Mouse (Mus musculus): ENCODE results near the gene Rabif. TPM values are rescaled to one million over a fixed set of nuclear protein-coding genes. Genes with fewer than 3 reads are reported as not detected.
A peak's percentile ranks its signal among the peaks of the same experiment; 100 is the strongest.
"Not testable (repeated sequence)": the region's sequence is repeated elsewhere in the genome, so short reads cannot be mapped to it uniquely, and the experiment has no call there.

Rabif gene
- total RNA-seq, 2 experiments from 2014 or later = 30.1 to 32.3 TPM

- intact Hi-C loops (cut with DNase I) = no loop called here
- DNase-seq (ENCODE audit: low spot score in 2 of 2) = no peak
These were observed 15.6 kb downstream of the Rabif start for GRCm38 (mm10) chr1:134510018-134510417.

GRCm38 (mm10) chr1:134512183-134512582, 17.7 kb downstream of the Rabif start:
- intact Hi-C loops (cut with DNase I) = no loop called here
- DNase-seq (ENCODE audit: low spot score in 2 of 2) = no peak

- intact Hi-C loops (cut with DNase I) = no loop called here
- DNase-seq (ENCODE audit: low spot score in 2 of 2) = no peak
These were observed 18.1 kb downstream of the Rabif start for GRCm38 (mm10) chr1:134512584-134512983.

GRCm38 (mm10) chr1:134513312-134513860, 18.9 kb downstream of the Rabif start:
- intact Hi-C loops (cut with DNase I) = no loop called here
- DNase-seq (ENCODE audit: low spot score in 2 of 2) = no peak

GRCm38 (mm10) chr1:134513876-134514590, 19.6 kb downstream of the Rabif start:
- intact Hi-C loops (cut with DNase I) = no loop called here

GRCm38 (mm10) chr1:134515891-134516290, 21.4 kb downstream of the Rabif start:
- no peak for DNase-seq (ENCODE audit: low spot score in 2 of 2)
- intact Hi-C loops (cut with DNase I) = loop anchor here (5.0 kb wide), 1 partner anchor 81 kb away; no protein-coding TSS in a partner anchor

More at GRCm38 (mm10) chr1:134513876-134514590, 19.6 kb downstream of the Rabif start:
- no peak for DNase-seq (ENCODE audit: low spot score in 2 of 2)

GRCm38 (mm10) chr1:134516491-134517198, 22.2 kb downstream of the Rabif start:
- intact Hi-C loops (cut with DNase I) = loop anchor here (5.0 kb wide), 1 partner anchor 81 kb away; no protein-coding TSS in a partner anchor
- DNase-seq (ENCODE audit: low spot score in 2 of 2) = no peak

GRCm38 (mm10) chr1:134517841-134518240, 23.4 kb downstream of the Rabif start:
- DNase-seq (ENCODE audit: low spot score in 2 of 2) = not testable (repeated sequence)
- intact Hi-C loops (cut with DNase I) = loop anchor here (5.0 kb wide), 1 partner anchor 79 kb away; no protein-coding TSS in a partner anchor

GRCm38 (mm10) chr1:134518677-134519076, 24.2 kb downstream of the Rabif start:
- intact Hi-C loops (cut with DNase I) = loop anchor here (5.0 kb wide), 1 partner anchor 79 kb away; no protein-coding TSS in a partner anchor
- DNase-seq (ENCODE audit: low spot score in 2 of 2) = peak; percentile 84 to 91

GRCm38 (mm10) chr1:134519201-134519600, 24.8 kb downstream of the Rabif start:
- not testable (repeated sequence) for DNase-seq (ENCODE audit: low spot score in 2 of 2)
- intact Hi-C loops (cut with DNase I) = loop anchor here (5.0 kb wide), 1 partner anchor 78 kb away; no protein-coding TSS in a partner anchor

- DNase-seq (ENCODE audit: low spot score in 2 of 2) = no peak
- intact Hi-C loops (cut with DNase I) = loop anchor here (5.0 kb wide), 1 partner anchor 37 kb away; no protein-coding TSS in a partner anchor
These were observed 25.7 kb downstream of the Rabif start for GRCm38 (mm10) chr1:134520001-134520721.

- no peak for DNase-seq (ENCODE audit: low spot score in 2 of 2)
- intact Hi-C loops (cut with DNase I) = loop anchor here (5.0 kb wide), 1 partner anchor 36 kb away; no protein-coding TSS in a partner anchor
These were observed 26.7 kb downstream of the Rabif start for GRCm38 (mm10) chr1:134521163-134521562.

GRCm38 (mm10) chr1:134522325-134522724, 27.9 kb downstream of the Rabif start:
- DNase-seq (ENCODE audit: low spot score in 2 of 2) = no peak
- intact Hi-C loops (cut with DNase I) = loop anchor here (5.0 kb wide), 1 partner anchor 35 kb away; no protein-coding TSS in a partner anchor

- intact Hi-C loops (cut with DNase I) = loop anchor here (5.0 kb wide), 1 partner anchor 33 kb away; no protein-coding TSS in a partner anchor
- peak in 1 of 2 experiments; percentile 14 for DNase-seq (ENCODE audit: low spot score in 2 of 2)
These were observed 30.0 kb downstream of the Rabif start for GRCm38 (mm10) chr1:134524424-134524823.

GRCm38 (mm10) chr1:134525015-134525414, 30.6 kb downstream of the Rabif start:
- intact Hi-C loops (cut with DNase I) = no loop called here

GRCm38 (mm10) chr1:134526752-134527151, 32.3 kb downstream of the Rabif start:
- DNase-seq (ENCODE audit: low spot score in 2 of 2) = no peak
- intact Hi-C loops (cut with DNase I) = no loop called here

More at GRCm38 (mm10) chr1:134525015-134525414, 30.6 kb downstream of the Rabif start:
- no peak for DNase-seq (ENCODE audit: low spot score in 2 of 2)

- intact Hi-C loops (cut with DNase I) = no loop called here
- DNase-seq (ENCODE audit: low spot score in 2 of 2) = peak; percentile 45 to 65
These were observed 36.2 kb downstream of the Rabif start for GRCm38 (mm10) chr1:134530618-134531017.

- DNase-seq (ENCODE audit: low spot score in 2 of 2); intact Hi-C loops (cut with DNase I): not testable (repeated sequence)
These were observed 39.3 kb downstream of the Rabif start for GRCm38 (mm10) chr1:134533710-134534109.

GRCm38 (mm10) chr1:134535054-134535453, 40.6 kb downstream of the Rabif start:
- no peak for DNase-seq (ENCODE audit: low spot score in 2 of 2)
- intact Hi-C loops (cut with DNase I) = no loop called here

Measured in left cerebral cortex, postnatal 14 days (tissue).